Mouse (Mus musculus) intestine, embryonic 15.5 days (tissue): Measurements from ENCODE around the gene Zbed3. TPM values are rescaled to one million over a fixed set of nuclear protein-coding genes. Genes with fewer than 3 reads are reported as not detected.
"Not testable (repeated sequence)": the region's sequence is repeated elsewhere in the genome, so short reads cannot be mapped to it uniquely, and the experiment has no call there.

ENCODE experiments used
- ATAC-seq: fragments of 200-750 bp; cut with Nextera tagmentation; 2 replicates; pipeline ENCODE4 v1.8.0; 2017; ENCODE audit warnings: moderate TSS enrichment, moderate library complexity
- H3K27ac ChIP-seq: fragments of 300-500 bp; sonication (generic); 2 replicates; pipeline ENCODE4 v1.5.1; 2015; ENCODE audit warnings: mild to moderate bottlenecking, inconsistent platforms
- H3K27me3 ChIP-seq: fragments of 300-500 bp; sonication (generic); replicated peaks from 2 replicates; pipeline ENCODE4 v1.6.1; 2015; ENCODE audit warnings: inconsistent platforms
- H3K36me3 ChIP-seq: fragments of 300-500 bp; sonication (generic); 2 replicates; pipeline ENCODE4 v1.6.1; 2015; ENCODE audit warnings: inconsistent platforms
- H3K4me1 ChIP-seq: fragments of 300-500 bp; sonication (generic); replicated peaks from 2 replicates; pipeline ENCODE4 v1.6.1; 2015; ENCODE audit warnings: inconsistent platforms
- H3K4me2 ChIP-seq: fragments of 300-500 bp; sonication (generic); replicated peaks from 2 replicates; pipeline ENCODE4 v1.6.1; 2015; ENCODE audit warnings: mild to moderate bottlenecking, inconsistent platforms
- H3K4me3 ChIP-seq: fragments of 300-500 bp; sonication (generic); replicated peaks from 2 replicates; pipeline ENCODE4 v1.5.1; 2015; ENCODE audit warnings: inconsistent platforms
- H3K9ac ChIP-seq: fragments of 300-500 bp; sonication (generic); 2 replicates; pipeline ENCODE4 v1.6.1; 2015; ENCODE audit warnings: inconsistent platforms
- H3K9me3 ChIP-seq: fragments of 300-500 bp; sonication (generic); 2 replicates; pipeline ENCODE4 v1.6.1; 2016; ENCODE audit warnings: inconsistent platforms
- WGBS: fragments of 180-500 bp; shearing (Covaris S2); methylation state at CpG from one replicate; pipeline ENCODE4 v1.1.7; 2015; 5-methylcytosine and 5-hydroxymethylcytosine counted together
- polyA plus RNA-seq: library from polyadenylated mRNA; unstranded; fragments of >200 nt; fragmentation: Nextera tagmentation; extraction: Ambion mirVana; gene quantifications from 2 replicates; pipeline ENCODE4 v1.2.1, GENCODE M21; 2015

The Zbed3 gene
- polyA plus RNA-seq, 1 experiment from 2014 or later, result 53.4 TPM

DNA sequence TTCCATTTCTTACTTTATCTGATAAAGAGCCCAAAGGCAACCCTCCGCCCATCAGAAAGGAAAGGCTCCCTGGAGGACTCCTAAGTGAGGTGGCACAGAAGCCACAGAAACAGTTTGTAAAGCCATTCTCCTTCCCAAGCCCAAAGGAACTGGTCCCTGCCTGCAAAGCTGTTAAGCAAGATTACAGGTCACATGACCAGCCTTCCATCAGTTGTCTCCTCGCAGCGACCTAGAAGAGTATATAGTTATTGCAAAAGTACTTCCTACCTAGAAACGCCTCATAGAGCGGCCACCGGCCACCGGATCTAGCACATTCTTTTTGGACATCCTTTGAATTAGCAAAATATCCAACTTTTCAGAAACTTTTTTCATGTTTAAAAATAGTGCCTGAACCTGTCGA lies 20.1 kb downstream of the Zbed3 start:
- Histone ChIP-seq H3K27me3 (no peaks in the 10 kb centered on the region), H3K36me3 (peaks cover 10% of the 10 kb centered on the region), H3K4me2 (no peak overlapping the region), H3K9ac (no peak overlapping the region), H3K27ac (no peak overlapping the region), H3K4me1 (no peaks in the 10 kb centered on the region), H3K9me3 (no peaks in the 10 kb centered on the region), H3K4me3 (no peak overlapping the region)
- ATAC-seq, result no peak
- 89% methylated on average over 8 of the region's 8 CpGs for WGBS

DNA sequence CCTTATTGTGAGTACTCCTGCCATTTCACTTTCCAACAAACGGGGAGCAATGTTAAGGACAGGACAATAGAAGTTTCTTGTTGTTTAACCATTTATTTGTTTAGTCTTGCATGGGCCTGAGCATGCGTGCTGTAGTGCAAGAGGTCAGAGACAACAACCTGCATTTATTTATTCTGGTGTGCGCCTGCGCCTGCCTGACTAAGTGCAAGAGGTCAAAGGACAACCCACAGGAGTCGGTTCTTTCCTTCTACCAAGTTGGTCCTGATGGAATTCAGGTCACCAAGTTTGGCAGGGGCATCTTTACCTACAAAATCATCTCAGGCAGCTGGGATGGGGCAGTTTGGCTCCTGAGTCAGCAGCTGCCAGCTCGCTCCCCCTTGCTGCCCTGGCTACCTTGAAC lies 22.5 kb downstream of the Zbed3 start:
- no peak overlapping the region for H3K4me2 ChIP-seq
- no peaks in the 10 kb centered on the region for H3K4me1 ChIP-seq
- no peak overlapping the region for H3K9ac ChIP-seq
- 0 out of 2 replicates have a peak, but pooled peaks cover 5% of the 10 kb centered on the region for H3K36me3 ChIP-seq
- H3K4me3 ChIP-seq, result no peak overlapping the region
- no peaks in the 10 kb centered on the region for H3K9me3 ChIP-seq
- WGBS, result 64% methylated on average over 6 of the region's 6 CpGs
- no peak overlapping the region for H3K27ac ChIP-seq
- ATAC-seq, result no peak
- no peaks in the 10 kb centered on the region for H3K27me3 ChIP-seq

DNA sequence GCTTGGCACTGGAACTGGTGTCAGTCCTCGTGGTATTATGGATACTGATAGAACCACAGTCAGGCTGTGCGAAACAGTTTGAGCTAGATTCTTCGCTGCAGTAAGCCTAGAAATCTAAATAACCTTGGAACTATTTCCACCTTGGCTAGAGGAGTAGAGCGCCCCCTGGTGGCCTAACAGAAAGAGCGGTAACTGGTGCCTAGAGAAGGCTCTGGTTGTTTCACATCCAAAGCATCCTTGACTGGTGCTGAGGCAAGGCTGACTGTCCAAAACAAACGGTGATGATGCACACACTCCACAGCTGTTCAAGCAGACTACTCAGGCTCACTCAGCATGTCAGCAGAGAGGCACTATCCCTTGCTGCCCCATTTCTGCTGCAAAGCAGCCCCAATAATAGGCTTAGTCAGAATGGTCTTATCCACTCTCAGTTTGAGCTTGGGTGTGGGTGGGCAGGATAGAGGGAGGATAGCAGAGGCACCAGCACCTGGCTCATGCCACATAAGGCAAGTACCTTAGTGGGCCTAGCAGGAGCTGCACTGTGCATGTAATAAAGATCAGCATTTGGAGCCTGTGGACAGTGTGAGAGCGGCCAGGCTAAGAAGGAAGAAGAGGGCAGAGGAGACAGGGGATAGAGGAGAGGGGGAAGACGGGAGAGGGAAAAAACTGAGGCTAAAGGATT lies 23.7 kb downstream of the Zbed3 start:
- Histone ChIP-seq H3K27me3 (no peaks in the 10 kb centered on the region), H3K27ac (no peak overlapping the region), H3K9ac (no peak overlapping the region), H3K4me1 (no peaks in the 10 kb centered on the region), H3K4me2 (no peak overlapping the region), H3K36me3 (0 out of 2 replicates have a peak, but pooled peaks cover 10% of the 10 kb centered on the region), H3K4me3 (no peak overlapping the region), H3K9me3 (no peaks in the 10 kb centered on the region)
- peak; percentile 60 for ATAC-seq
- 30% methylated on average over 8 of the region's 8 CpGs for WGBS

DNA sequence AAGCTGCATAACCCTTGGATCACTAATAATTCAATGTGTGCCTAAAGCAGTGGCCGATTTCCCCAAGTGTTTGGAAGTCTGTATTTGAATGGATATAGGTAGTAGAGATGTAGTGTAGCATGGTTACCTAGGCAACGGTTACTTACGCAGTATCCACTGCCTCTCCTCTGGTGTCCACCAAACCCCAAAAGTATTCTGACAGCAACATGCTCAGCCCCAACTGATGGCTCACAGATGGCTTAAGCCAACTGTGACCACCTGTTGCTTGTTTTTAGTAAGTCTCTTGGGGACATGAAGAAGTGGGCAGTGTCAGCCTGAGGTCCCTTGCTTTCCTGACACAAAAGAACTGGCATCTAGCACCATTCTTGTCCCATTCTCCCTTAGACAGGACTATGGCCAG lies 25.1 kb downstream of the Zbed3 start:
- WGBS, result 91% methylated on average over 3 of the region's 3 CpGs
- no peaks in the 10 kb centered on the region for H3K9me3 ChIP-seq
- no peak for ATAC-seq

DNA sequence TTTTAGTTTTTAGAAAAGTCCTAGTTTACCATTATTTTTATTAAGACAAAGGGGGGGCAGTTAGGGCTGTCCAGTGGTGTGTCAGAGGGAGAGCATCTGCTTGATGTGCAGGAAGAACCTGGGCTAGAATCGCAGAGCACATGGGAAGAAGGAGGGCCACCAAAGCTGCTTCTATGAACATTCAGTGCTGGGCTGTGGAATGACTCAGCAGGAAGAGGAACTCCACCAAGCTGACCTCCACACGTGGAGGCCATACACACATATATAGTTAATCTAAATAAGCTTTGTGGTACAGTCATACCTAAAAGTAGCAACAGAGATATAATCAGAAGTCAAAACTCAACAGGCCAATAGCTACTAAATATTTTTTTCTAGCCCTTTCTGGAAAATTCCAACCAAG lies 34.8 kb downstream of the Zbed3 start:
- WGBS, result 88% methylated on average over 2 of the region's 2 CpGs
- H3K27ac ChIP-seq, result no peak overlapping the region
- peaks cover 34% of the 10 kb centered on the region for H3K36me3 ChIP-seq
- H3K4me1 ChIP-seq, result no peaks in the 10 kb centered on the region
- H3K9me3 ChIP-seq, result no peaks in the 10 kb centered on the region
- no peak overlapping the region for H3K4me2 ChIP-seq
- no peak overlapping the region for H3K4me3 ChIP-seq
- no peak overlapping the region for H3K9ac ChIP-seq
- no peaks in the 10 kb centered on the region for H3K27me3 ChIP-seq
- ATAC-seq, result no peak

More for the DNA sequence above, 25.1 kb downstream of the Zbed3 start:
- peaks cover 18% of the 10 kb centered on the region; the same call in 1 of the 2 replicates for H3K36me3 ChIP-seq
- H3K4me3 ChIP-seq, result no peak overlapping the region
- no peak overlapping the region for H3K9ac ChIP-seq
- H3K27ac ChIP-seq, result no peak overlapping the region
- no peaks in the 10 kb centered on the region for H3K4me1 ChIP-seq
- no peaks in the 10 kb centered on the region for H3K27me3 ChIP-seq
- H3K4me2 ChIP-seq, result no peak overlapping the region

DNA sequence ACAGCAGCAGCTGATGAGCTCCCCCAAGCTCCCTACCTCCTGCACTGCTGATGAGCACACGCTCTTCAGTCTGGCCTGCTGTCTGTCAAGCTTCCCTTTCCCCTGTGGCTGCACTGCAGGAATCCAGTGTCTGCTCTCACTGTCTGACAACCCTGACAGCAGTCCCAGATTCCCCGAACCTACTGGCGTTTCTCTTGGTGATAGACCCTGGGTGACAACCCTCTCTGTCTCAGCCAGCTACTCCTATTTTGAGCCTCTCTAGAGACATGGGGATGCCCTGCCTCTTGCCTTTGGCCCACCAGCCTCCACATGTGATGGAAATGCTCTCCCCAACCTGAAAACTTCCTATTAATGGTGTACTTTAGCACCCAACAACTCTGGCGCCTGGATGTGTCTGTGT lies 40.0 kb downstream of the Zbed3 start:
- Histone ChIP-seq H3K36me3 (peaks cover 35% of the 10 kb centered on the region), H3K4me1 (no peaks in the 10 kb centered on the region), H3K9me3 (no peaks in the 10 kb centered on the region), H3K4me3 (no peak overlapping the region), H3K27me3 (no peaks in the 10 kb centered on the region), H3K9ac (no peak overlapping the region), H3K4me2 (no peak overlapping the region), H3K27ac (no peak overlapping the region)
- 81% methylated on average over 4 of the region's 4 CpGs for WGBS
- ATAC-seq, result no peak

DNA sequence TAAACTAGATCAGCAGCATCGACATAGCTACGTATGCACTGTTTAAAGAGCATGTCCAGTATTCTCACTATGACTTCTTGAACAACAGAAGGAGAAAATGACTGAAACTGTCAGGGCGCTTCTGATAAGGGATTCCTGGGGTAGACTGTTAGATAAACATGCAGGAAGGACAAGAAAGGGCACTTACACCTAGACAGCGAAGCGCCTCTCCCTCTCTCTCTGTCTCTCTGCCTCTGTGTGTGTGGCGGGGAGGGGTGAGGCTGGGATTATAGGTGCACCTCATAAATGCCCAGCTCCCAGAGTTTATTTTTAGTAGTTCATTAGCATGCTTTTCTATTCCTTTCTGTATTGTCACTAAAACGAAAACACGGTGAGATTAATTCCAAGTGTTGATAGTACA lies 42.9 kb downstream of the Zbed3 start:
- Histone ChIP-seq H3K9ac (no peak overlapping the region), H3K9me3 (no peaks in the 10 kb centered on the region), H3K4me2 (no peak overlapping the region), H3K27ac (no peak overlapping the region), H3K4me1 (no peaks in the 10 kb centered on the region), H3K36me3 (peaks cover 42% of the 10 kb centered on the region), H3K27me3 (no peaks in the 10 kb centered on the region), H3K4me3 (no peak overlapping the region)
- WGBS, result 87% methylated on average over 8 of the region's 8 CpGs
- no peak for ATAC-seq

DNA sequence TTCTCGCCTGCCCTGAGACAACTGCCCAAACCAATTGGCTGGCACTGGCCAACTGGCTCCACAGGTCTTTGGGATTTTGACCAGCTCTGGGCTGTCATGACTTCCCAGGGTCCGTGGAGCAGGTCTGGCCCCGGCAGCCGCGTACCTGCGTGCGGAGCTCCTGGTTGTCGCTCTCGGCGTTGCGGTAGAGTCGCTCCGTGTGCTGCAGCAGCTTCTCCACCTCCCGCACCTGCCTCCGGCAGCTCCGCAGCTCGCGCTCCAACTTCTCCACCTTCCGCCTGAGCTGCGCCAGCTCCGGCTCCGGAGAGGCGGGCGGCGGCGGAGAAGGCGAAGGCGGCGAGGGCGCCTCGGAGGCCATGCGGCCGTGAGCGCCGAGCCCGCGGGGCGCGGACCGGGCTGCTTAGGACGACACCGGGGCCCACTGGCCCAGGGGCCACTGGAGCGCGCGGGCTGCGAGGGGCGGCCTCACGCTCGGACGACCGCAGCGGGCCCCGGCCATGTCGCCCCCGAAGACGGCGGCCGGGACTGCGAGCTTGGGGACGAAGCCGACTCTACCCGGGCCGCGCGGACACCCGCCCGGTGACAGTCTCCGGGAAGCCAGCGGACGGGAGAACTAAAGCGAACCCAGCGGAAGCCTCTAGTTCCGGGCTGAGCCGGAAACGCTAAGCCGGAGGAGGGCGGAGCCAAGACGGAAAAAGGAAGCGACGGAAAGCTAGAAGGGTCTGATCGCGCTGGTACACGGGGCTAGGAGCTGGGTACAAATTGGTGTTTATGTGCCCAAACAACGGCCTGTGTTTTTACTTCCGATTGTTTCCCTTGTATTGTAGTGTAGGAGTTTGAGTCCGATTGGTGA lies 51.5 kb downstream of the Zbed3 start, which contains the start of gene Aggf1:
Gene Aggf1 (minus strand): TSS at position 652 of the 853 bp plus-strand sequence.
- H3K9me3 ChIP-seq, result no peaks in the 10 kb centered on the region
- no peaks in the 10 kb centered on the region for H3K27me3 ChIP-seq
- H3K4me2 ChIP-seq, result peak within 1 kb of the TSS; percentile 77
- under 1% methylated on average over 86 of the region's 86 CpGs for WGBS
- H3K36me3 ChIP-seq, result peaks cover 8% of the 10 kb centered on the region
- peaks cover 8% of the 10 kb centered on the region for H3K4me1 ChIP-seq
- peak within 1 kb of the TSS; percentile 100 for H3K4me3 ChIP-seq
- H3K9ac ChIP-seq, result peak within 1 kb of the TSS; percentile 90
- H3K27ac ChIP-seq, result peak within 1 kb of the TSS; percentile 85
- ATAC-seq, result peak; percentile 99

DNA sequence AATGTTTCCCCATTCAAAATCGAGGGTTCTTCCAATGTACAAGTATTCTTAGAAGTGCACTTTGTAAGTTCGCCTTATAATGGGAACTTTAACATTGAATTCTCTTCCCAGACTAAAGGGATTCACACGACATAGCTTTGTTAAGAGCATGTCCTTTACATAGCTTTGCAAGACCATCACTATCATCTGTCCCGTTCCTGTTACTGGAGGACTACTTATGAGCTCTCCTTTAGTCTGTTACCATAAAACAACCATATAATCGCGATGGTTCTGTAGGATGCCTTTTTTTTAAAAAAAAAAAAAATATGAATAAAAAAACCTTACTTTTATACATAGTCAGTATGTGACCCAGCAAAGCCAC lies 52.1 kb downstream of the Zbed3 start:
- H3K27me3 ChIP-seq, result no peaks in the 10 kb centered on the region
- H3K4me3 ChIP-seq, result peak overlapping the region; percentile 100
- 20% methylated on average over 6 of the region's 6 CpGs for WGBS
- peak overlapping the region; percentile 90; the same call in 1 of the 2 replicates for H3K9ac ChIP-seq
- peak overlapping the region; percentile 77 for H3K4me2 ChIP-seq
- ATAC-seq, result peak; percentile 30
- H3K27ac ChIP-seq, result peak overlapping the region; percentile 85; the same call in 1 of the 2 replicates
- H3K9me3 ChIP-seq, result no peaks in the 10 kb centered on the region
- peaks cover 8% of the 10 kb centered on the region for H3K4me1 ChIP-seq
- H3K36me3 ChIP-seq, result peaks cover 4% of the 10 kb centered on the region

DNA sequence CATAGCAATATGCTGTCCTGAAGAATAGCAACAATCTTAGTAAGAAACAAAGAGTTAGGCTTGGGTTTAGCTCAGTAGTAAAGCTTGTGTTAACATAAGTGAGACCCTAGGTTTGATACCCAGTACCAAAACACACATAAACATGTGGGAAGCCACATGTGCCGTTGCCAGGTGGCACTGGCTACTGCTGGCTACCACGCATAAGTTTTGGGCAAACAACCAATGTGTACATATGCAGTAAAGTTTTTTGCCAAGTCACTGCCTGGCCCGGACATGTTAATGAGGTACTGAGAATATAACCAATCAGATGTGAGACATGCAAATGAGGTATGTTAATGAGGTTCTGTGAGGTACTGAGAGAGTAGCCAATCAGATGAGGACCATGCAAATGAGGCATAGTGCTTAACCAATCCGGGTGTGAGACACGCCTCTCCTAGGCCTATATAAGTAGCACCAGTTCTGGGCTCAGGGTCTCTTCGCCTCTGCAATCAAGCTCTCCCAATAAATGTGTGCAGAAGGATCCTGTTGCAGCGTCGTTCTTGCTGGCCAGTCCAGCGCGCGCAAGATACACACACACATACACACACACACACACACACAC lies 53.4 kb downstream of the Zbed3 start:
- not testable (repeated sequence) for H3K4me1 ChIP-seq, H3K4me2 ChIP-seq, H3K27me3 ChIP-seq, H3K27ac ChIP-seq, H3K9ac ChIP-seq, H3K36me3 ChIP-seq, H3K4me3 ChIP-seq, H3K9me3 ChIP-seq, ATAC-seq
- WGBS, result 97% methylated on average over 11 of the region's 11 CpGs

DNA sequence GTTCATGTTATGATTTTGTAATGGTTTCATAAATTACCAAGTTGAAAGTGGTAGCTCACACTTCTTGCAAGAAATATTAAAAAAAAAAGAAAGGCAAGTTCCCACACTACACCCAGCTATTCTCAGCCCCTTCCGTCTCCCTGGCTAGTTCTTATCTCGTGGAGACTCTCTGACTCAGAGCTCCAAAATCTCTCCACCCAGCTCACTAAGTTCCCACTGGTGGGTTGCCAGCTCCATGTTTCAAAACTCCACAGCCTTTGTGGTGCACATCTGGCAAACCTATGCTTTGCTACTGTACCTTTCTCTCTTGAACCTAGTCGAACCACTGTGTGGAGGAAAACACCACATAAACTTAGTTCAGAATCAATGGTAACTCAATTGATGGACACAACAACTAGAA lies 55.3 kb downstream of the Zbed3 start:
- 78% methylated on average over 3 of the region's 3 CpGs for WGBS
- no peak for ATAC-seq

DNA sequence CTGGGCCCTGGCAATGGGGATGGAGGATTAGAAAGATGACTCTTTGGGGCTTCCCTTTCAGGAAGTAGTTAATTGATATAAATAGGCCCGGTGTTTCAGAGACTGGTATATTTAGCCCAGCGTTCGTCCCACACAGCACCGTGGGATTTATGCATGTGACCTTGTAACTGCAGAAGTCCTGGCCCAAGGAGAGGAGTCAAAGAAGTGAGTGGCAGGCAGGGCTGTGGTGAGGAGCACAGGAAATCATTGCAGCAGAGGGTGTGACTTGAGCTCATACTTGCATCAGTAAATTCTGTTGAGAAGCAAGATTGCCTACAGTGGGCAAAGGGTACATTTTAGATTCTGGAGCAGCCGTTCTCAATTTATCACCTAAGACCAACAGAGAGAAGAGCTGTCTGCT lies 59.0 kb downstream of the Zbed3 start:
- no peak overlapping the region for H3K27ac ChIP-seq
- no peaks in the 10 kb centered on the region for H3K9me3 ChIP-seq
- H3K36me3 ChIP-seq, result no peaks in the 10 kb centered on the region
- no peak for ATAC-seq
- H3K27me3 ChIP-seq, result no peaks in the 10 kb centered on the region
- 81% methylated on average over 5 of the region's 5 CpGs for WGBS
- H3K9ac ChIP-seq, result no peak overlapping the region
- H3K4me2 ChIP-seq, result no peak overlapping the region
- H3K4me3 ChIP-seq, result no peak overlapping the region
- no peaks in the 10 kb centered on the region for H3K4me1 ChIP-seq

More for the DNA sequence above, 55.3 kb downstream of the Zbed3 start:
- H3K9ac ChIP-seq, result no peak overlapping the region
- no peaks in the 10 kb centered on the region for H3K27me3 ChIP-seq
- H3K4me2 ChIP-seq, result no peak overlapping the region
- no peaks in the 10 kb centered on the region for H3K36me3 ChIP-seq
- no peaks in the 10 kb centered on the region for H3K9me3 ChIP-seq
- H3K27ac ChIP-seq, result no peak overlapping the region
- no peak overlapping the region for H3K4me3 ChIP-seq
- peaks cover 4% of the 10 kb centered on the region for H3K4me1 ChIP-seq
